Comparison of ENCODE assay signal across 22 mouse cellular contexts in the genomic region with DNA sequence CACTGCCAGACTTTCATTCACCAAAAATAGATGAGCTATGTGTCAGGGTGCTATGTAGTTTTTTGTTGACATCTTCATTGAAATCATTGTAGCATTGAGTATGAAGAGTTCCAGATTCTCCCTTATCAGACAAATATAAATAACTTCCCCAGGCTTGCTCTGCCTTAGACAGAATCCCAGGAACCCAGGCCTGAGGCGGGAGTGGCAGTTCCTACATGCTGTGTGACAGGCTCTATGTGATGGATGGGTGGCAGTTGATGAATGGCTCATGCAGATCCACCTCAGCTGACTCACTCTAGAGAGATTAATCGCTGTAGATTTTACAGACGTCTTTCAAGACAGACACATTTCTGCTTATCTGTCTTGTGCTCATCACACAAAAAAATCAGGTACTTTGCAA. TPM values are rescaled to one million over a fixed set of nuclear protein-coding genes. Genes with fewer than 3 reads are reported as not detected.
"Had no signal": no experiment of that assay in that cellular context is flagged by ENCODE, and none has a peak within 500 bp of the region (broad histone marks: within the 10 kb centered on the region; RNA-seq: fewer than 3 reads in every experiment).

No protein-coding gene starts in this region.

- H3K36me3 ChIP-seq: limb, embryonic 13.5 days; midbrain, embryonic 10.5 days; neural tube, embryonic 12.5 days had no signal

- H3K27ac ChIP-seq: kidney, postnatal 0 days; limb, embryonic 13.5 days; liver, embryonic 14.5 days; midbrain, embryonic 10.5 days; neural tube, embryonic 12.5 days had no signal

- H3K4me2 ChIP-seq: limb, embryonic 13.5 days; neural tube, embryonic 12.5 days had no signal

- H3K9me3 ChIP-seq: limb, embryonic 13.5 days; midbrain, embryonic 10.5 days; neural tube, embryonic 12.5 days had no signal

- H3K4me1 ChIP-seq: midbrain, embryonic 10.5 days; neural tube, embryonic 12.5 days had no signal

- DNase-seq: left cerebral cortex, postnatal 4 days; lung, adult 18-20 months; midbrain, embryonic 14.5 days; retina, postnatal 1 day; right cerebral cortex, postnatal 4 days; spleen, adult 18-20 months; thymus, adult 18-20 months; thymus, postnatal 14 days had no signal

- H3K9ac ChIP-seq: limb, embryonic 13.5 days; liver, embryonic 14.5 days; neural tube, embryonic 12.5 days had no signal

- H3K27me3 ChIP-seq: limb, embryonic 13.5 days; neural tube, embryonic 12.5 days had no signal

- H3K4me3 ChIP-seq: limb, embryonic 13.5 days; midbrain, embryonic 10.5 days; neural tube, embryonic 12.5 days had no signal

RNA-seq across cellular contexts. Expression of gene Naa11, which starts 57.4 kb away (rescaled TPM):
- total RNA-seq: layer of hippocampus, adult 8-10 months; layer of hippocampus, postnatal 14 days; left cerebral cortex, adult 18-20 months; liver, adult 2 months; megakaryocyte progenitor cell, adult 5-6 weeks; monocyte, adult 5-6 weeks; neutrophil, adult 5-6 weeks had no signal
- polyA plus RNA-seq: kidney, postnatal 0 days; large intestine, adult 2 months; limb, embryonic 13.5 days; liver, adult 2 months; liver, embryonic 14.5 days; lung, embryonic 16.5 days; midbrain, embryonic 10.5 days; midbrain, embryonic 14.5 days; neural tube, embryonic 12.5 days had no signal
